Mouse (Mus musculus) layer of hippocampus, adult 18-20 months (tissue): Measurements from ENCODE around the gene Gm8113. TPM values are rescaled to one million over a fixed set of nuclear protein-coding genes. Genes with fewer than 3 reads are reported as not detected.
"Not testable (repeated sequence)": the region's sequence is repeated elsewhere in the genome, so short reads cannot be mapped to it uniquely, and the experiment has no call there.

Experiments
- DNase-seq, 2 experiments: peaks; one replicate each; pipeline ENCODE4 v3.0.0; 2022; ENCODE audit warnings: low spot score in 2 of 2
- long read RNA-seq: library from polyadenylated mRNA; stranded (forward); transcript quantifications from one replicate; pipeline ENCODE4 v2.0.0, GENCODE M21; 2021
- total RNA-seq, 2 experiments: library from RNA; stranded (reverse); gene quantifications; 2 replicates each; pipeline ENCODE4 v1.2.3; 2021

The Gm8113 gene
- not detected for total RNA-seq
- long read RNA-seq = 0 reads

- peak; percentile 9 to 64 for DNase-seq
Measured at GRCm38 (mm10) chr14:43924688-43925403, at the start of gene Gm8113. Gene Gm8113 (plus strand): TSS chr14:43925390.

GRCm38 (mm10) chr14:43875417-43875816, 49.8 kb upstream of the Gm8113 start, which contains the start of gene Ear1:
Gene Ear1 (minus strand): TSS chr14:43875517.
- DNase-seq = not testable (repeated sequence)

GRCm38 (mm10) chr14:43877789-43878188, 47.4 kb upstream of the Gm8113 start:
- not testable (repeated sequence) for DNase-seq

- DNase-seq = not testable (repeated sequence)
Measured at GRCm38 (mm10) chr14:43879966-43880545, 45.1 kb upstream of the Gm8113 start.

- DNase-seq = not testable (repeated sequence)
Measured at GRCm38 (mm10) chr14:43886235-43886634, 39.0 kb upstream of the Gm8113 start.

- not testable (repeated sequence) for DNase-seq
Measured at GRCm38 (mm10) chr14:43891288-43891687, 33.9 kb upstream of the Gm8113 start.

- DNase-seq = not testable (repeated sequence)
Measured at GRCm38 (mm10) chr14:43895357-43895756, 29.8 kb upstream of the Gm8113 start.

- DNase-seq = not testable (repeated sequence)
Measured at GRCm38 (mm10) chr14:43898577-43898976, 26.6 kb upstream of the Gm8113 start.

GRCm38 (mm10) chr14:43918214-43918613, 7.0 kb upstream of the Gm8113 start:
- DNase-seq = not testable (repeated sequence)

GRCm38 (mm10) chr14:43923459-43923858, 1.7 kb upstream of the Gm8113 start, which contains the start of gene Ear10:
Gene Ear10 (minus strand): TSS chr14:43923559.
- DNase-seq = not testable (repeated sequence)

- DNase-seq = not testable (repeated sequence)
Measured at GRCm38 (mm10) chr14:43925404-43925950, 287 bp downstream of the Gm8113 start.

GRCm38 (mm10) chr14:43932991-43933390, 7.8 kb downstream of the Gm8113 start:
- DNase-seq = peak in 1 of 2 experiments; percentile 52

GRCm38 (mm10) chr14:43933399-43933798, 8.2 kb downstream of the Gm8113 start:
- not testable (repeated sequence) for DNase-seq

- DNase-seq = not testable (repeated sequence)
Measured at GRCm38 (mm10) chr14:43953382-43953781, 28.2 kb downstream of the Gm8113 start.

- not testable (repeated sequence) for DNase-seq
Measured at GRCm38 (mm10) chr14:43955074-43955473, 29.9 kb downstream of the Gm8113 start.

- not testable (repeated sequence) for DNase-seq
Measured at GRCm38 (mm10) chr14:43956769-43957168, 31.6 kb downstream of the Gm8113 start, which contains the start of gene Ang5. Gene Ang5 (plus strand): TSS chr14:43957069.

Other genes with a start within 250 kb of the Gm8113 start
- not detected for gene Gm8165, start 248.2 kb upstream of the Gm8113 start, total RNA-seq
- 1 to 10 TPM in 1 of 2 experiments, under 1 TPM in 1; 0.84 to 2.0 TPM for gene Gm7324, start 227.6 kb upstream of the Gm8113 start, total RNA-seq
- not detected for gene Gm16506, start 197.9 kb upstream of the Gm8113 start, total RNA-seq
- not detected for gene Gm6526, start 177.5 kb upstream of the Gm8113 start, total RNA-seq
- not detected for gene Gm8180, start 140.6 kb upstream of the Gm8113 start, total RNA-seq
- gene Ear1, start 49.9 kb upstream of the Gm8113 start, total RNA-seq = not detected
- not detected for gene Ear10, start 1.8 kb upstream of the Gm8113 start, total RNA-seq
- gene Ang5, start 31.7 kb downstream of the Gm8113 start, total RNA-seq = not detected
- not detected for gene Ang6, start 76.9 kb downstream of the Gm8113 start, total RNA-seq
- gene Ear2, start 177.3 kb downstream of the Gm8113 start, total RNA-seq = not detected
- gene Gm3327, start 198.5 kb downstream of the Gm8113 start, total RNA-seq = not detected